ENCODE assay signal across 8 mouse cellular contexts in the genomic region with DNA sequence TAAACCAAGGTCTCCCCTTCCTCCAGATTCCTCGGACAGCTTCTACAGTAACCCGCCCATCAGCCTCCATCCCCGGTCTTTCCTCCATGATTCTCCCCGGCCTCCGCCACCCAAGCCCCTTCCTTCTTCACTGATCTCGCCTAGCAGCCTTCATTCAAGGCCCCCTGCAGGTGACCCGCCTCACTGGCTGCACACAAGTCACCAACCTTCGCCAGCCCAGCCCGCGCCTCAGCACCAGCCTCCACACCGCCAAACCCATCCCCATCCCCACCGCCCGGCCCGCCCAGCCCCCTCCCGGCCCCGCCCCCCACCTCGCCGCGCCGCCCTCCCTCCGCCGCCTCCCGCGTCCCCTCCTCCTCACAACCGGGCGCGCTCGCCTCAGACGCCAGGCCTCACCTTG. TPM values are rescaled to one million over a fixed set of nuclear protein-coding genes. Genes with fewer than 3 reads are reported as not detected.
DNase-seq lines count a peak whose midpoint lies in the region; ATAC-seq lines count a peak whose summit lies in the region.

No protein-coding gene starts in this region.

- H3K4me1 ChIP-seq in heart, embryonic 11.5 days (ENCODE audit: control insufficient read depth, insufficient read depth, low read length), result peaks cover 13% of the 10 kb centered on the region
- H3K4me1 ChIP-seq in limb, embryonic 13.5 days, result peaks cover 32% of the 10 kb centered on the region
- H3K4me1 ChIP-seq in midbrain, embryonic 12.5 days, result peaks cover 29% of the 10 kb centered on the region

- H3K9ac ChIP-seq in heart, embryonic 11.5 days (ENCODE audit: low read depth, low read length), result peak overlapping the region; percentile 81
- peak overlapping the region; percentile 75 for H3K9ac ChIP-seq in limb, embryonic 13.5 days
- H3K9ac ChIP-seq in midbrain, embryonic 12.5 days (replicated peaks), result peak overlapping the region; percentile 79

- H3K4me3 ChIP-seq in heart, embryonic 11.5 days (ENCODE audit: low read depth, low read length), result peak overlapping the region; percentile 67
- peak overlapping the region; percentile 61 for H3K4me3 ChIP-seq in limb, embryonic 13.5 days
- peak overlapping the region; percentile 52 for H3K4me3 ChIP-seq in midbrain, embryonic 12.5 days

- no peaks in the 10 kb centered on the region for H3K27me3 ChIP-seq in heart, embryonic 11.5 days (ENCODE audit: control insufficient read depth, insufficient read depth, low read length)
- H3K27me3 ChIP-seq in limb, embryonic 13.5 days, result no peaks in the 10 kb centered on the region
- no peaks in the 10 kb centered on the region for H3K27me3 ChIP-seq in midbrain, embryonic 12.5 days

- intact Hi-C loops in heart, postnatal 10 days (cut with DNase I), result loop anchor here (2.0 kb wide), 1 partner anchor 79 kb away; no protein-coding TSS in a partner anchor

- H3K4me2 ChIP-seq in heart, embryonic 11.5 days, result peak overlapping the region; percentile 76
- H3K4me2 ChIP-seq in limb, embryonic 13.5 days (replicated peaks), result peak overlapping the region; percentile 80
- peak overlapping the region; percentile 83 for H3K4me2 ChIP-seq in midbrain, embryonic 12.5 days (replicated peaks)

- WGBS in heart, embryonic 11.5 days (ENCODE audit: insufficient replicate concordance), result 2% methylated on average over 21 of the region's 29 CpGs
- WGBS in limb, embryonic 13.5 days, result 0% methylated on average over 18 of the region's 29 CpGs
- WGBS in midbrain, embryonic 12.5 days, result 1% methylated on average over 28 of the region's 29 CpGs

- H3K36me3 ChIP-seq in heart, embryonic 11.5 days (ENCODE audit: control insufficient read depth, insufficient read depth, low read length), result peaks cover 6% of the 10 kb centered on the region; the same call in 1 of the 2 replicates
- peaks cover 27% of the 10 kb centered on the region for H3K36me3 ChIP-seq in limb, embryonic 13.5 days
- H3K36me3 ChIP-seq in midbrain, embryonic 12.5 days, result peaks cover 32% of the 10 kb centered on the region

- no peaks in the 10 kb centered on the region for H3K9me3 ChIP-seq in heart, embryonic 11.5 days (replicated peaks; ENCODE audit: control insufficient read depth, low read length)
- H3K9me3 ChIP-seq in limb, embryonic 13.5 days, result no peaks in the 10 kb centered on the region
- no peaks in the 10 kb centered on the region for H3K9me3 ChIP-seq in midbrain, embryonic 12.5 days

- ATAC-seq in heart, embryonic 11.5 days (replicated peaks; ENCODE audit: insufficient number of reproducible peaks, low FRiP score, low TSS enrichment), result peak; percentile 82
- peak; percentile 78 for ATAC-seq in limb, embryonic 13.5 days (ENCODE audit: low FRiP score, low read depth)
- peak; percentile 83 for ATAC-seq in midbrain, embryonic 12.5 days (ENCODE audit: low FRiP score, low read depth)

- H3K27ac ChIP-seq in heart, embryonic 11.5 days (ENCODE audit: low read depth, low read length), result peak overlapping the region; percentile 79
- H3K27ac ChIP-seq in limb, embryonic 13.5 days, result peak overlapping the region; percentile 80; the same call in 1 of the 2 replicates
- peak overlapping the region; percentile 81 for H3K27ac ChIP-seq in midbrain, embryonic 12.5 days (replicated peaks)

- no peak for DNase-seq in heart, postnatal 10 days
- DNase-seq in ES-CJ7 (ENCODE audit: low read depth, low spot score), result peak; percentile 95
- peak; percentile 84 to 90 for DNase-seq in cerebellum, postnatal 10 days
- peak; percentile 72 for DNase-seq in heart, postnatal 4 days
- peak; percentile 81 to 87 for DNase-seq in thymus, adult 18-20 months

RNA-seq across cellular contexts. Expression of gene Dcaf15, which starts 0.3 kb away (rescaled TPM):
- 7.5 and 8.8 TPM in 2 replicates for polyA plus RNA-seq in heart, embryonic 11.5 days (2014; fragmentation: Nextera tagmentation; extraction: Ambion mirVana)
- total RNA-seq in heart, postnatal 10 days (2021), result 10 to 100 TPM; 13.7 to 13.9 TPM
- total RNA-seq in heart, postnatal 4 days (2021), result 10 to 100 TPM; 19.7 to 20.5 TPM
- polyA plus RNA-seq in limb, embryonic 13.5 days (2015; fragmentation: Nextera tagmentation; extraction: Ambion mirVana), result 12.4 and 13.3 TPM in 2 replicates
- 20.5 and 22.1 TPM in 2 replicates for polyA plus RNA-seq in midbrain, embryonic 12.5 days (2016; fragmentation: Nextera tagmentation; extraction: Ambion mirVana)

RNA-seq across cellular contexts. Expression of gene Podnl1, which starts 21.6 kb away (rescaled TPM):
- polyA plus RNA-seq in heart, embryonic 11.5 days (2014; fragmentation: Nextera tagmentation; extraction: Ambion mirVana), result 0.14 TPM in 1 of 2 replicates, not detected in the other
- under 1 TPM in 1 of 2 experiments, not detected in 1; 0.12 TPM for total RNA-seq in heart, postnatal 10 days (2021)
- not detected for total RNA-seq in heart, postnatal 4 days (2021)
- 1.9 and 2.2 TPM in 2 replicates for polyA plus RNA-seq in limb, embryonic 13.5 days (2015; fragmentation: Nextera tagmentation; extraction: Ambion mirVana)
- 0.46 and 0.51 TPM in 2 replicates for polyA plus RNA-seq in midbrain, embryonic 12.5 days (2016; fragmentation: Nextera tagmentation; extraction: Ambion mirVana)

RNA-seq across cellular contexts. Expression of gene Rfx1, which starts 37.6 kb away (rescaled TPM):
- 7.5 and 7.9 TPM in 2 replicates for polyA plus RNA-seq in heart, embryonic 11.5 days (2014; fragmentation: Nextera tagmentation; extraction: Ambion mirVana)
- 10 to 100 TPM; 12.4 to 15.4 TPM for total RNA-seq in heart, postnatal 10 days (2021)
- 10 to 100 TPM; 12.5 to 13.5 TPM for total RNA-seq in heart, postnatal 4 days (2021)
- polyA plus RNA-seq in limb, embryonic 13.5 days (2015; fragmentation: Nextera tagmentation; extraction: Ambion mirVana), result 9.5 and 10.1 TPM in 2 replicates
- 9.3 and 10.0 TPM in 2 replicates for polyA plus RNA-seq in midbrain, embryonic 12.5 days (2016; fragmentation: Nextera tagmentation; extraction: Ambion mirVana)

RNA-seq across cellular contexts. Expression of gene Gm10643, which starts 39.3 kb away (rescaled TPM):
- polyA plus RNA-seq in heart, embryonic 11.5 days (2014; fragmentation: Nextera tagmentation; extraction: Ambion mirVana), result 1.0 and 1.1 TPM in 2 replicates
- total RNA-seq in heart, postnatal 10 days (2021), result 1 to 10 TPM; 3.3 to 4.3 TPM
- 1 to 10 TPM; 3.7 to 4.5 TPM for total RNA-seq in heart, postnatal 4 days (2021)
- 1.5 and 1.6 TPM in 2 replicates for polyA plus RNA-seq in limb, embryonic 13.5 days (2015; fragmentation: Nextera tagmentation; extraction: Ambion mirVana)
- polyA plus RNA-seq in midbrain, embryonic 12.5 days (2016; fragmentation: Nextera tagmentation; extraction: Ambion mirVana), result 1.5 and 1.6 TPM in 2 replicates

RNA-seq across cellular contexts. Expression of gene Cc2d1a, which starts 43.5 kb away (rescaled TPM):
- 11.1 and 12.6 TPM in 2 replicates for polyA plus RNA-seq in heart, embryonic 11.5 days (2014; fragmentation: Nextera tagmentation; extraction: Ambion mirVana)
- total RNA-seq in heart, postnatal 10 days (2021), result 10 to 100 TPM; 13.3 to 14.1 TPM
- 10 to 100 TPM; 12.6 to 15.6 TPM for total RNA-seq in heart, postnatal 4 days (2021)
- 27.6 and 29.3 TPM in 2 replicates for polyA plus RNA-seq in limb, embryonic 13.5 days (2015; fragmentation: Nextera tagmentation; extraction: Ambion mirVana)
- 19.0 and 19.5 TPM in 2 replicates for polyA plus RNA-seq in midbrain, embryonic 12.5 days (2016; fragmentation: Nextera tagmentation; extraction: Ambion mirVana)

Comparison
In these comparisons a context has a peak if more than half of its experiments do, and no peak if none do; other contexts are left out.
1. DNase-seq: peak in ES-CJ7 (single experiment), cerebellum, postnatal 10 days (2 of 2), heart, postnatal 4 days (single experiment) and thymus, adult 18-20 months (2 of 2); none in heart, postnatal 10 days (0 of 2).
2. Peak in every context shown above with its lines, with median percentiles within 50 percentile points of each other: ATAC-seq, H3K27ac ChIP-seq, H3K4me2 ChIP-seq, H3K4me3 ChIP-seq and H3K9ac ChIP-seq.